Mouse (Mus musculus): Measurements from ENCODE around the gene Lrch1. TPM values are rescaled to one million over a fixed set of nuclear protein-coding genes. Genes with fewer than 3 reads are reported as not detected.

Lrch1 gene
- total and polyA plus RNA-seq, 3 experiments = 2.8 to 6.1 TPM; not detected in 1

DNA sequence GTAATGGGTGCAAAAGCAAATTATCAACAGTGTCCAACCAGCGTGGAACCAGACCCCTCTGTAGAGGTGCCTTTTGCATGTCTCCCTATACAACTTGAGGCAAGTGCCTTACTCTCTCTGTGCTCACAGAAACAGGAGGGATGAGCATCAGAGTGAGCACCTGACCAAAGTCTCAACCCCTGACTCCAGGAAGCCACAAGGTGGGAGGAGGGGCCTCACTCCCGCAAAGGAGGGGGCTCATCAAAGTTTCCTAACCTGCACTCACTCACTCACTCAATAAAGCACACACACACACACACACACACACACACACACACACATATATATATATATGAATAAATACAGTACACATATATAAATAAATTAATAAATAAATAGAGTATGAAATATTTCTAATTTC, 117.1 kb downstream of the Lrch1 start:
- Histone ChIP-seq H3K27ac (ENCODE audit: control insufficient read depth, low read depth, low read length) (no peak overlapping the region), H3K27me3 (ENCODE audit: control insufficient read depth in 1 of 2, insufficient read depth in 2 of 2, low read length in 2 of 2) (no peaks in the 10 kb centered on the region), H3K9me3 (replicated peaks; ENCODE audit: insufficient read depth, low read length) (no peaks in the 10 kb centered on the region), H3K79me2 (ENCODE audit: control insufficient read depth, insufficient read depth, low read length, poor library complexity) (no peaks in the 10 kb centered on the region), H3K9ac (ENCODE audit: control insufficient read depth, low read depth, low read length, poor library complexity, severe bottlenecking) (no peak overlapping the region), H3K36me3 (ENCODE audit: control insufficient read depth in 1 of 2, insufficient read depth in 2 of 2, low read length in 2 of 2) (no peaks in the 10 kb centered on the region), H3K4me3 (ENCODE audit: control insufficient read depth in 1 of 2, insufficient read depth in 1 of 2, low read depth in 2 of 2, low read length in 2 of 2) (no peak overlapping the region), H3K4me1 (ENCODE audit: control insufficient read depth in 1 of 2, insufficient read depth in 2 of 2, low read length in 2 of 2) (no peaks in the 10 kb centered on the region)
- DNase-seq (ENCODE audit: low read depth, low spot score) = no peak
- TF ChIP-seq CHD2 (IDR thresholded peaks at IDR 0.05; ENCODE audit: low read length) (no peak), HCFC1 (IDR thresholded peaks at IDR 0.05; ENCODE audit: low read depth, low read length) (no peak), RCOR1 (IDR thresholded peaks at IDR 0.05; ENCODE audit: low read depth, low read length) (no peak), CTCF (IDR thresholded peaks at IDR 0.05 in 2 of 3, conservative IDR thresholded peaks at IDR 0.05 in 1 of 3; ENCODE audit: control insufficient read depth in 1 of 3, insufficient read depth in 1 of 3, low read depth in 2 of 3, low read length in 3 of 3, poor library complexity in 1 of 3, severe bottlenecking in 1 of 3) (no peak), JUND (IDR thresholded peaks at IDR 0.05; ENCODE audit: low read depth, low read length) (no peak), NRF1 (IDR thresholded peaks at IDR 0.05; ENCODE audit: insufficient read depth, low read depth, low read length, poor library complexity, severe bottlenecking) (no peak), ZC3H11A (IDR thresholded peaks at IDR 0.05; ENCODE audit: low read depth, low read length) (no peak), MXI1 (IDR thresholded peaks at IDR 0.05; ENCODE audit: low read depth, low read length) (no peak), SIN3A (IDR thresholded peaks at IDR 0.05; ENCODE audit: low read length) (no peak), MAFK (IDR thresholded peaks at IDR 0.05; ENCODE audit: borderline replicate concordance, low read depth, low read length) (no peak), POLR2AphosphoS2 (IDR thresholded peaks at IDR 0.05; ENCODE audit: low read length) (no peak), MYB (IDR thresholded peaks at IDR 0.05; ENCODE audit: low read depth, low read length) (no peak), GABPA (IDR thresholded peaks at IDR 0.05; ENCODE audit: low read depth, low read length) (no peak), MEF2A (IDR thresholded peaks at IDR 0.05; ENCODE audit: extremely low read depth, insufficient replicate concordance, low read depth, low read length, poor library complexity, severe bottlenecking) (no peak), ZNF384 (IDR thresholded peaks at IDR 0.05; ENCODE audit: low read depth, low read length) (no peak), EP300 (IDR thresholded peaks at IDR 0.05; ENCODE audit: low read depth in 1 of 2, low read length in 2 of 2) (no peak)

DNA sequence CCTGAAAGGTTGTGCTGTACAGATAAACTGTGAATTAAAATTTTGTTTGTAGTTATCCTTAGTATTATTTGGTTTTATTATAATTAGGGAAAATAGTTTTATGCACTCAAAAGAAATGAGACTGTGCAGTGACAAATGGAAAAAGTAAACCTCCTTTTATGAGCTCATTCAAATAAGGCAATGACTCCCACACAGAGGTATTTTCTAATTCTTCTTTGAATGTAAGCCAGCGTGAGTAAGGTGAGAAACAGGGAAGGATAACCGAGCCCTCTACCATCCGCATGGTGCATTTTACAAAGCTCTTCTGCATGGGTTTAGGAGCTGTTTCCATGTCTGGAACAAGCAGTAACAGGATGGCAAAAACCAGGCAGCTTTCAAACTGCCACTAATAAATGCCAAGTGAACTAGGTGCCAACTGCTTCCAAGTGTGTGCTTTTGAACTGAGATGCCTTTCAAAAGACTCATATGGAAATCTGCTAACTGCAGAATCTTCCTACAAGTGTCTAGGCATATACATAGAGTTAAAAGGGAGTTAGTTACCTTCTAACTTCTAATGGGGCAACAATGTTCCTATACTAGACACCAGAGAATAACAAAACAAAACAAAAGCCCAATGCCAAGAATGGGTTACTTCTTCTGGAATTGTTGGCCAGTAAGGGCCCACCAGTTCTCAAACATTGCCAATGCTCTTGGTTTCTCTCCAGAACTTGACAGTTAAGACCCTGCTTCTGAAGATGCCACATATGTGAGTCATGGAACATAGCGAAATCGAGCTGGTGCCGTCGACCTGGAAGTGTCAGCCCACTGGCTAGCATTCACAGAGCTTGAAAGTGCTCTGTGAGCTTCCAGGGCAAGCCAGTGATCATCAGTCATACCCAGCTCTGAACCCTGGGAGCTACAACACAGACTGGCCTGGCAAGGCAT, 124.7 kb downstream of the Lrch1 start:
- no peak overlapping the region for H3K4me3 ChIP-seq (ENCODE audit: control insufficient read depth in 1 of 2, insufficient read depth in 1 of 2, low read depth in 2 of 2, low read length in 2 of 2)
- no peaks in the 10 kb centered on the region for H3K36me3 ChIP-seq (ENCODE audit: control insufficient read depth in 1 of 2, insufficient read depth in 2 of 2, low read length in 2 of 2)
- H3K79me2 ChIP-seq (ENCODE audit: control insufficient read depth, insufficient read depth, low read length, poor library complexity) = no peaks in the 10 kb centered on the region
- no peaks in the 10 kb centered on the region for H3K27me3 ChIP-seq (ENCODE audit: control insufficient read depth in 1 of 2, insufficient read depth in 2 of 2, low read length in 2 of 2)
- H3K27ac ChIP-seq (ENCODE audit: control insufficient read depth, low read depth, low read length) = no peak overlapping the region
- no peak for TF ChIP-seq RCOR1 (IDR thresholded peaks at IDR 0.05; ENCODE audit: low read depth, low read length)
- TF ChIP-seq GABPA (IDR thresholded peaks at IDR 0.05; ENCODE audit: low read depth, low read length) = no peak
- no peak for TF ChIP-seq MXI1 (IDR thresholded peaks at IDR 0.05; ENCODE audit: low read depth, low read length)
- TF ChIP-seq MYC (IDR thresholded peaks at IDR 0.05; ENCODE audit: low read depth, low read length) = no peak
- TF ChIP-seq TBP (IDR thresholded peaks at IDR 0.05; ENCODE audit: low read depth, low read length) = no peak
- no peak for TF ChIP-seq SIN3A (IDR thresholded peaks at IDR 0.05; ENCODE audit: low read length)
- no peak for TF ChIP-seq HCFC1 (IDR thresholded peaks at IDR 0.05; ENCODE audit: low read depth, low read length)
- no peak for TF ChIP-seq NRF1 (IDR thresholded peaks at IDR 0.05; ENCODE audit: insufficient read depth, low read depth, low read length, poor library complexity, severe bottlenecking)
- TF ChIP-seq EP300 (IDR thresholded peaks at IDR 0.05; ENCODE audit: low read depth in 1 of 2, low read length in 2 of 2) = no peak
- no peak for TF ChIP-seq CHD1 (IDR thresholded peaks at IDR 0.05; ENCODE audit: low read depth, low read length)
- TF ChIP-seq POLR2A (IDR thresholded peaks at IDR 0.05; ENCODE audit: control insufficient read depth in 1 of 2, insufficient read depth in 1 of 2, low read depth in 1 of 2, low read length in 2 of 2, poor library complexity in 1 of 2) = no peak
- H3K9me3 ChIP-seq (replicated peaks; ENCODE audit: insufficient read depth, low read length) = no peaks in the 10 kb centered on the region
- H3K4me1 ChIP-seq (ENCODE audit: control insufficient read depth in 1 of 2, insufficient read depth in 2 of 2, low read length in 2 of 2) = no peaks in the 10 kb centered on the region
- DNase-seq (ENCODE audit: low read depth, low spot score) = no peak
- no peak overlapping the region for H3K9ac ChIP-seq (ENCODE audit: control insufficient read depth, low read depth, low read length, poor library complexity, severe bottlenecking)
